Mouse (Mus musculus) CH12.LX (cell line): Measurements from ENCODE around the gene Slc46a2.

Experiments used
- CTCF ChIP-seq, 2 experiments: IDR thresholded peaks in 1 of 2; conservative IDR thresholded peaks in 1 of 2; 2 replicates each; pipeline ENCODE4 v1.5.1; 2011 to 2012; ENCODE audit warnings: low read depth in 2 of 2, low read length in 2 of 2, improper control_type of control experiment in 1 of 2, inconsistent platforms in 1 of 2, mild to moderate bottlenecking in 1 of 2, moderate library complexity in 1 of 2
- HCFC1 ChIP-seq: IDR thresholded peaks from 2 replicates; pipeline ENCODE4 v1.6.1; 2012; ENCODE audit warnings: low read depth, mild to moderate bottlenecking, inconsistent platforms, low read length, improper control_type of control experiment
- POLR2A ChIP-seq: IDR thresholded peaks from 2 replicates; pipeline ENCODE4 v1.6.1; 2011; ENCODE audit warnings: low read depth, mild to moderate bottlenecking, improper control_type of control experiment, low read length
- RAD21 ChIP-seq: IDR thresholded peaks from 2 replicates; pipeline ENCODE4 v1.6.1; 2011; ENCODE audit warnings: low read depth, mild to moderate bottlenecking, low read length, improper control_type of control experiment, moderate library complexity
- TCF12 ChIP-seq: IDR thresholded peaks from 2 replicates; pipeline ENCODE4 v1.6.1; 2014; ENCODE audit warnings: low read depth, mild to moderate bottlenecking, inconsistent platforms, low read length, improper control_type of control experiment

DNA sequence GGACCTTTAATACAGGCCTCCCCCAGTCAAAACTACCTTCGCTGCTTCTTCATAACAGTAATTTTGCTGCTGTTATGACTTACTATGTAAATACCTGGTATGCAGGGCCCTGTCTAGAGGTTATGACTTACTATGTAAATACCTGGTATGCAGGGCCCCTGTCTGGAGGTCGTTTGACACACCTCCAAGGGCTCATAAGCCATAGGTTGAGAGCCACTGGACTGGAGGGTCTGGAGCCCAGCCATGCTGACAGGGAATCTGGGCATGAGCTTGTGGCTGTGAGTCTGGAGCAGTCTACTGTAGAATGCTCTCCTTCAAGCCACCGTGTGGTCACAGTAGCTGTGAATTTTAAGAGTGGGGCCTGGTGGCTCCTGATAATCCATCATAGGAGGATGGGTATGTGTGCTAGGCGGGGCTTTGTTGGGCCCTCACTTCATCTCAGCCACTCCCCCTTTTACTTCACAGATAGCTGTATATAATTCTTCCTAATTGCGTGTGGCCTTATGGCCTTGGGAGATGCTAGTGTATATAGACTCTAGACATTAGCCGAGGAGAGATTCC is 30.6 kb downstream of the Slc46a2 start:
- TF ChIP-seq HCFC1 (no peak), TCF12 (no peak), RAD21 (no peak), CTCF (conservative IDR thresholded peaks at IDR 0.05 in 1 of 2, IDR thresholded peaks at IDR 0.05 in 1 of 2; ENCODE audit: low read depth in 2 of 2, low read length in 2 of 2) (no peak), POLR2A (no peak)
